Mouse (Mus musculus) layer of hippocampus, adult 9-11 months (tissue): ENCODE measurements at regions not wholly inside any gene's neighbourhood (a gene's known extent, or its start where the extent isn't known, plus 50 kb on each side); places are given as distances from the start of the nearest gene placed in this dataset.
A peak's percentile ranks its signal among the peaks of the same experiment; 100 is the strongest.

Source experiments
- DNase-seq: peaks from one replicate; pipeline ENCODE4 v3.0.0; 2022

DNA sequence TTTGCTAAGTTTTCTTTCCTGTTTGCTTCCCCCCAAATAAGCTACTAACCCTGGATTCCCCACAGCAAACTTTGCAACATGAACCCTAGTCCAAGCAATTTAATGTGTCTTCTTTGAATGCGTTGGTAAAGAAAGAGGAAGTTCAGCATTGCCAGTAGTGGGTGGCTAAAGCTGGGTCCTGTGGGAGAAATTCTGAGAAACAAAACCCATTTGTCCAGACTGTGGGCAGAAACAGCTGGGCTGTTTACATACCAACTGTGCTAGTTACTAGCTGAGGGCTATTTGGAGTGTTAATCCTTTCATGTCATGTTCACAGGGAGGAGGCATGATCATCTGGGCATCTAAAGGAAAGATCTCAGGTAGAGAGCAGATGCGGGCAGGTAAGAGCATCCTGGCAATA is 51.8 kb upstream of the 1190002N15Rik start:
- DNase-seq, result no peak

DNA sequence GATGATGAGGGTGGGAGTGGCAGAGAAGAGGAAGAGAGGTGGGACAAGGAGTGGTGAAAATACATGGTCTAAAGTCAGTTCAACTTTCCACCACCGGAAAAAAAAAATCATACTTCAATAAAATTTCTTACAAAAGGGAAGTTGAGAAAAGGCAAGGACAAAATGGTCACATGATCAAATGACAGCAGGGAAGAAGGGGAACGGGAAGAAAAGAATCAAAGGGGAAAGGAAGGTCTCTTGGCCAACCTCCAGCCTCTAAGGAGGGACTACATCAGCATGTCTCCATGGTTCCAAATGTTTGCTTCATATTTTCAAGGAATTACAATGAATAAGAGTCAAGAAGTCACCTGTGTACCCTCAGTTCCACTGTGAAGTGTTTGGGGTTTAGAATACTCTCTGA is 64.7 kb upstream of the Slc9a9 start:
- DNase-seq, result no peak

GRCm38 (mm10) chr9:94606422-94606821 is 63.3 kb upstream of the Slc9a9 start:
- DNase-seq, result no peak

DNA sequence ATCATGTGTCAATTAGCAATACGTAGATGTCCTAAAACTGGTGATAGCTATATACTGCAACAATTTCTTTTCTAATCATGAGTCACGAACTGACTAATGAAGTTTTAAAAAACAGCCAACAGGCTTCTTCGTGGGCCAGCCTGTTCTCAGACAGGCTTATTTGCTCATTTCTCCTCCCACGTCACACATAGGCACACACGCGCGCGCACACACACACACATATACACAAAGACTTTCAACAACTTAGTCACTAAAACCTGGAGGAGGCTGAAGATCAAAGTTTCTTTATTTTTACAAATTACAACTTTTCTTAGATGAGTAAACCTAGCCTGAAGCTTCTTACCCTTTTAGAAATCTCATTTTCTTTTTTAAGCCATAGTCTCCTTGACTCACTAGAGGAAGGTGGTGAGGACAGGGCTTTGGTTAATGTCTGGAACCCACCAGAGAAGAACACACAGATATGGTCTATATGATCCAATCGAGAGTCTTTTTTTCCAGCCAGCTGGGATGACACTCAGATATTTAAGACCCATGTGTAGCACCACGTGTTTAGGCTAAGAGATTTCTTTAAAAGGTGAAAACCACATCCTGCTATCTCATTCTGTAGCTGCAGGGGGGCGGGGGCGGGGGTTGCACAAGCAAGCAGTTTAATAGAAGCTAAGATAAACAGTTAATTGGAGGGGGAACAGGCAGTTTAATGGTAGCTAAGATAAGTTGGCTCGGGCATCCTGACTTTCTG is 62.5 kb upstream of the Slc9a9 start:
- DNase-seq, result no peak

GRCm38 (mm10) chr9:94607750-94608106 is 62.0 kb upstream of the Slc9a9 start:
- no peak for DNase-seq

DNA sequence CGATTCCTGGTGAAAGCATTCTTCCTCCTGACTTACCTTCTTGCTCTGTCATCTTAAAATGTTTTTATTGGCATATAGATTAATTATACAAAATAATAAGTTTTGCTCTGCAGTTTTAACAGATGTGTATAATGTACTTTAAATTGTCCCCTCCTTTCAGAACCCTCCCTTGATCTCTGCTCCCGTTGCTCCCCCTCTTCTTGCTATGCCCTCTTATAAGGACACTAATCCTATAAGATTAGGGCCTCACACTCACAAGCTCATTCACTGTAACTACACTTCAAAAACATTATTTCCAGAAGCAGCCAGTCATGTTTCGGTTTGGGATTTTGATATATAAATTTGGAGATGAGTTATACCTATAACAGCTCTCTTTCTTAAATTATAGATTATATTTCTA is 59.6 kb upstream of the Slc9a9 start:
- no peak for DNase-seq

DNA sequence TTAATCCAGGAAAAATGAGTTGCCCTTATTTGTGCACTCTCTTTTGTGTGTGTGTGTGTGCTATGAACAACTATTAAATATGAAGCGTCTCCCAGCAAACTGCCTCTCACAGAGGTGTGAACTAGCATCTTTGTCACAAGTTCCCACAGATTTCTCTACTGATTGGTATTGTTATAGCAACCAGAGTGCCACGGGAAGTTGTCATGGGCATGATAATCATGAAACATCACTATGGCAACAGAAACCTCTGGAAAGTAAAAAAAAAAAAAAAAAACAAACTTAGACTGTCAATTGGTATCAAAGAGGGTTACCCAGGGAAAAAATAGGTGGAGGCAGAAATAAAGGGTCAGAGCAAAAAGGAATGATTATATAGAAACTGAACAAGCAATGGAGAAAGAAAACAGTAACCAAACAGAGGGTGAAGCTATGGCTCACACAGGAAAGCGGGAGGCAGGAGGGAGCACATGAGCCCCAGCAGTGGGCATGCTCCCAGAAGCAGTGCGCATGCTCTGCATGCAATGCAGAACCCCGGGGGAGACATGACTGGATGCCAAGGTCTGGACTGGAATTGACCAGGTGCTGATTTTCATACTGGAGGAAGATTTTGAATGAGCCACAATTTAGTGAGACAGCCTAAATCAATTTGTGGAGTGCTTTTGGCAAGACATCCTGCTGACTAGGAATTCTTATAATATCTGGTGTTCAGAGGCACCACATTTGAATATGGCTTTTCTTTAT is 58.9 kb upstream of the Slc9a9 start:
- peak; percentile 26 for DNase-seq

DNA sequence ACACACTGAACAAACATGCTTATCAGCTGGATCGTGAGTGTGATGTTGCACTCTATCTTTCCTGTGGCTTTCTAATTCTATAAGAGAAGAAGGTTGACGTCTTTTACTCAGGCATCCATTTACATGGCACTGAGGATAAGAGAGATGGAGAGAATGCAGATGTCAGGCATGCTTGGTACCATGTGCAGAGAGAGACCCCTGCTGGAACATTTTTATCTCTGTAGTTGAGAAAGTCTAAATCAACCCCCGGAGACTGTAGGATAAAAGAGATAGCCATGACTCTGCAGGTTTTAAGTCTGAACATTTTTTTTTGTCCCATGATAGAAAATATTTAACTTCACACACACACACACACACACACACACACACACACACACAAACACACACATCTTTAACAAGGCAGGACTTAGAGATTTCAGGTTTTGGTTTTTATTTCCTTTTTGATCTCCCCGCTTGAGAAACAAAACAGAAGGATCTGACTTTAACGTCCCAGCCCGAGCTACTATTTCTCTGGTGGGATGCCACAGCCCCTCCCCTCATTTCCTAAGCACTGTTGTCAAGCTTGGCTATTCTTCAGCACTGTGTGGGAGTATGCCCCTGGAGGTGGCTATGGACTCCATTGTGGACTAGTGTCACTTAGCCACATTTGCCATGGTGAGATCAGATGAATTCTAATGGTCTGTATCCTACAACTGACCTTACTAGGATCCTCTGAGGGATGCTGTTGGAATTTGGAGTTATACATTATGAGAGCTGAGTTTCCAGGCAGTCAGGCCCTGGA is 55.6 kb upstream of the Slc9a9 start:
- DNase-seq, result peak; percentile 36

- no peak for DNase-seq
Observed at GRCm38 (mm10) chr9:94615205-94615604, 54.5 kb upstream of the Slc9a9 start.

DNA sequence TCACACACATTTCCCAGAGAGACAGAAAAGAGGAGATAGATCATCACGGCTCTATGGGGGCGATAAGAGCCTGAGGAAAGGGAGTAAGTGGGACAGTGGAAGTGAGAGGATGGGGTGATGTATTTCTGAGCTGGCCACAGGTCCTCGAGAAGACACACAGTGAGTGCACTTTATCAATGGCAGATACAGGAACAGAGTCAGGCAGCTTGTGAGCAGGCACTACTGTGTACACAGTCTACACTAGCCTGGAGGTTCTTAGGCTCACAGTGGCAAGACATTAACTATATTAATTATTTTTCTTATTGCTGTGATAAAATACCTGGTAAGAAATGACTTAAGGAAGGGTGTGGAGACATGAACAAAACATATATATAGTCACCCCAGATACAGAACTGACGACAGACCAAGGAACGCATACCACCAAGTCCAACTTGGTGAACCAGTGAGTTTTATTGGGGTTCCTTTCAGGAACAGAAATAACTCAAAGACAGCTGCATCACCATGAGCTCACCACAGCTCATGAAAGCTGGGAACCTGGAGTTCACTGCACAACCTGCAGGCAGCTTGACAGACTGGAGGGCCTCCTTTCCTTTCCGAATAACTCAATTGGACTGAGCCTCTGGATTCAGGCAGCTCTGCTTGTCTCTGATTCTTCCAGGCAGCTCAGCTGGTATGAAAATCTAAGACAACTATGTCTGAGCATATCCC is 51.5 kb upstream of the Slc9a9 start:
- DNase-seq, result no peak
